Mouse (Mus musculus): ENCODE measurements around the gene Rpl29. TPM values are rescaled to one million over a fixed set of nuclear protein-coding genes. Genes with fewer than 3 reads are reported as not detected.
A peak's percentile ranks its signal among the peaks of the same experiment; 100 is the strongest.

Rpl29 gene
- polyA plus RNA-seq, 1 experiment from 2014 or later = 1,256 TPM

DNA sequence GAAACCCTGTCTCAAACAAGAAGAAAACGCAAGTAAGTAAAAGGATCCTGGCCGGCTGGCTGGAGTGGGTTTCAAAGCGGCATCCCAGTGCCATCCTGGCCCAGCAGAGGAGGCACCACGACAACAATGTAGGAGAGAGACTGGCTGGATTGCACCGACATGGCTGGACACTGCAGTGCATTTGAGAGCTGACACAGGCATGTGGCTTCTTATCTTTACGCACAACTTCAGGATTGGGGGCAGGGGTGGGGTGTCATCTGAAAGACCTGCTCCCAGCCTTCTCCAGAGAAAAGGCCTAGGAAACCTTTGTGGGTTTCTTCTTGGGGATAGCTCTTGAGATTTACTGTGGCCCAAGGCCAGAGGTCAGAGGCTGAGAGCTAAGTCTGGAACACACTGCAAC lies 17.5 kb upstream of the Rpl29 start:
- ATAC-seq (ENCODE audit: insufficient number of reproducible peaks, insufficient read depth, low FRiP score, low read depth) = no peak
- no peak overlapping the region for H3K4me3 ChIP-seq (ENCODE audit: low read depth, low read length)
- 65% methylated on average over 6 of the region's 6 CpGs for WGBS
- H3K9ac ChIP-seq (replicated peaks; ENCODE audit: low read depth, low read length) = no peak overlapping the region
- no peak overlapping the region for H3K4me2 ChIP-seq (replicated peaks; ENCODE audit: low read depth, low read length)
- H3K27ac ChIP-seq (ENCODE audit: low read length) = no peak overlapping the region
- no peaks in the 10 kb centered on the region for H3K4me1 ChIP-seq (ENCODE audit: control insufficient read depth, insufficient read depth, low read length)
- H3K36me3 ChIP-seq (ENCODE audit: control insufficient read depth, insufficient read depth, low read length) = no peaks in the 10 kb centered on the region
- H3K9me3 ChIP-seq (ENCODE audit: control insufficient read depth, low read depth, low read length) = no peaks in the 10 kb centered on the region
- no peaks in the 10 kb centered on the region for H3K27me3 ChIP-seq (ENCODE audit: control insufficient read depth, insufficient read depth, low read length)

- 73% methylated on average over 3 of the region's 3 CpGs for WGBS
- H3K4me1 ChIP-seq (ENCODE audit: control insufficient read depth, insufficient read depth, low read length) = no peaks in the 10 kb centered on the region
- no peak for ATAC-seq (ENCODE audit: insufficient number of reproducible peaks, insufficient read depth, low FRiP score, low read depth)
- H3K36me3 ChIP-seq (ENCODE audit: control insufficient read depth, insufficient read depth, low read length) = no peaks in the 10 kb centered on the region
- no peak overlapping the region for H3K27ac ChIP-seq (ENCODE audit: low read length)
- no peak overlapping the region for H3K4me3 ChIP-seq (ENCODE audit: low read depth, low read length)
- H3K4me2 ChIP-seq (replicated peaks; ENCODE audit: low read depth, low read length) = no peak overlapping the region
- H3K9ac ChIP-seq (replicated peaks; ENCODE audit: low read depth, low read length) = no peak overlapping the region
- no peaks in the 10 kb centered on the region for H3K9me3 ChIP-seq (ENCODE audit: control insufficient read depth, low read depth, low read length)
- no peaks in the 10 kb centered on the region for H3K27me3 ChIP-seq (ENCODE audit: control insufficient read depth, insufficient read depth, low read length)
These were observed 17.0 kb upstream of the Rpl29 start for GRCm38 (mm10) chr9:106412210-106412609.

DNA sequence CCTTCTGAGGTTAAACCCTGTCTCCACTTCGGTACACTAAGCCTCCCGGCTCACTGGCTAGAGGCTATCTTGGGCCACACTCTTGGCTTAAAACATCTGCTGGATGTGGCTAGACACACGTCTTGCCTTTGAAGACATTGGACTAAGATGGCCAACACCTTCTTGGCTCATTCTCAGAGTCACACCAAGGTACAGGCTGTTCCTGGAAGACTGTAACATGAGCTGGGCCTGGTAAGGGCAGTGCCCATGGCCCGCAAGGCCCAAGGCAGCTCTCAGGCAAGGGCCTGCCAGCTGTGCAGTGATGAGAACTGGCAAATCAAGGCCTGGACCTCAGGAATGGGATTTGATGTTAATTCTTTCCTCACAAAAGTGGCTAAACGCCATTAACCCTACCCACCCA lies 15.6 kb upstream of the Rpl29 start:
- 88% methylated on average over 5 of the region's 5 CpGs for WGBS
- no peak overlapping the region for H3K27ac ChIP-seq (ENCODE audit: low read length)
- no peaks in the 10 kb centered on the region for H3K9me3 ChIP-seq (ENCODE audit: control insufficient read depth, low read depth, low read length)
- H3K4me2 ChIP-seq (replicated peaks; ENCODE audit: low read depth, low read length) = no peak overlapping the region
- no peaks in the 10 kb centered on the region for H3K36me3 ChIP-seq (ENCODE audit: control insufficient read depth, insufficient read depth, low read length)
- no peak for ATAC-seq (ENCODE audit: insufficient number of reproducible peaks, insufficient read depth, low FRiP score, low read depth)
- no peak overlapping the region for H3K9ac ChIP-seq (replicated peaks; ENCODE audit: low read depth, low read length)
- H3K4me1 ChIP-seq (ENCODE audit: control insufficient read depth, insufficient read depth, low read length) = peaks cover 11% of the 10 kb centered on the region; the same call in 1 of the 2 replicates
- no peak overlapping the region for H3K4me3 ChIP-seq (ENCODE audit: low read depth, low read length)
- H3K27me3 ChIP-seq (ENCODE audit: control insufficient read depth, insufficient read depth, low read length) = no peaks in the 10 kb centered on the region

DNA sequence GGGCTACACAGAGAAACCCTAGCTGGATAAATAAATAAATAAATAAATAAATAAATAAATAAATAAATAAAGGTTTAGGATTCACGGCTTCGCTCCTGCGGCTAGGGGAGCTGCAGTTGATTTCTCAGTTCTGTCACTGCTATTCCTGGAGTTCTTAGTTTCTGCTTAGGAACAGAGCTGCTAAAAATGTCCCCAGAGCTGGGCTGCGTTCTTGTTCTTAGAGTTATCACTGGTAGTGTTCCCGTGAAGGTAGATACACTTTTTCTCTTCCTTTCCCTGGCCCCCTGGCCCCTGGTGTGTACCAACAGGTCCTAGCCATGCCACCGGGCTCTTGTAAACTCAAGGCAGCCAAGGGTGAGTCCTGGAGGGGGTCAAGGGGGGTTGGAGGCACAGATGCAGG lies 12.4 kb upstream of the Rpl29 start:
- H3K36me3 ChIP-seq (ENCODE audit: control insufficient read depth, insufficient read depth, low read length) = no peaks in the 10 kb centered on the region
- WGBS = 85% methylated on average over 6 of the region's 6 CpGs

DNA sequence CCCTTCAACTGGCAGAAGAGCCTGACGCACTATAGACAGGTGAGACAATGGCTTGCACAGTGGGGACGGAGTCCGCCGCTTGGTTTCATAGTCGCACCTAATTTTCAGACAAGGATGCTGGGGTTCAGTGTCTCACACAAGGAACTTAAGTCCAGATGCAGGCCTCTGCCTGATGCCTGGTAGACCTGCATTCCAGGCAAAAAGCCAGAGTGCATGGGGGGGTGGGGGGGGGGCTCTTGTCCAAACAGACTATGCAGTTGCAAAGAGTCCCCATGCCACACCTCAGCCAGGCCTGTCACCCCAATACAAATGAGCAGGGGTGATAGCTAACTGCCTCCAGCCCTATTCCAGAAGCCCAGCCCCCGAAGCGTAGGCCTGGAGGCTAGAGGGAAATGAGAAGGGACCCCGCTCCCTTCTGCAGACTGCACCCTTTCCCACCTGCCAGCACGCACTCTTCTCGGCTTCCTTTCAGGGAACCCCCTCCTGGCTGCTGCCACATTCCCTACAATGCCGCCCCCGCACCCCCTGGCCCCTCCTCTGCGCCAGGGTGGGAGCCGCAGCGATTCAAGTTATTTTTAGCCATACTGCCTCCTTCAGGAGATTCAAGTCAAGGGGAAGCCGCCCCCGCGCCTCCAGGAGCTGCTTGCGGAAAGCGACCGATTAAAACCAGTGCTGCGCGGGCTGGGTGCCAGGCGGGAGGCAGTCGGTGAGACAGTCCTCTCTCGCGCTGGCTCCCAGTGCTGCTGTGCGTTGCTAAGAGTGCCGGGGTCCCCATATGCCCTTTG lies 11.2 kb upstream of the Rpl29 start:
- H3K9ac ChIP-seq (replicated peaks; ENCODE audit: low read depth, low read length) = peak overlapping the region; percentile 38
- H3K27me3 ChIP-seq (ENCODE audit: control insufficient read depth, insufficient read depth, low read length) = no peaks in the 10 kb centered on the region
- peak; percentile 42; the same call in 1 of the 2 replicates for ATAC-seq (ENCODE audit: insufficient number of reproducible peaks, insufficient read depth, low FRiP score, low read depth)
- WGBS = 13% methylated on average over 29 of the region's 29 CpGs
- peak overlapping the region; percentile 52 for H3K4me2 ChIP-seq (replicated peaks; ENCODE audit: low read depth, low read length)
- no peaks in the 10 kb centered on the region for H3K9me3 ChIP-seq (ENCODE audit: control insufficient read depth, low read depth, low read length)
- peak overlapping the region; percentile 11 for H3K27ac ChIP-seq (ENCODE audit: low read length)
- peak overlapping the region; percentile 15 for H3K4me3 ChIP-seq (ENCODE audit: low read depth, low read length)
- peaks cover 20% of the 10 kb centered on the region; the same call in 1 of the 2 replicates for H3K4me1 ChIP-seq (ENCODE audit: control insufficient read depth, insufficient read depth, low read length)
- H3K36me3 ChIP-seq (ENCODE audit: control insufficient read depth, insufficient read depth, low read length) = no peaks in the 10 kb centered on the region

More for the DNA sequence above, 12.4 kb upstream of the Rpl29 start:
- Histone ChIP-seq H3K27ac (ENCODE audit: low read length) (no peak overlapping the region), H3K4me2 (replicated peaks; ENCODE audit: low read depth, low read length) (no peak overlapping the region), H3K9me3 (ENCODE audit: control insufficient read depth, low read depth, low read length) (no peaks in the 10 kb centered on the region), H3K4me3 (ENCODE audit: low read depth, low read length) (no peak overlapping the region), H3K9ac (replicated peaks; ENCODE audit: low read depth, low read length) (no peak overlapping the region), H3K4me1 (ENCODE audit: control insufficient read depth, insufficient read depth, low read length) (peaks cover 20% of the 10 kb centered on the region; the same call in 1 of the 2 replicates), H3K27me3 (ENCODE audit: control insufficient read depth, insufficient read depth, low read length) (no peaks in the 10 kb centered on the region)
- ATAC-seq (ENCODE audit: insufficient number of reproducible peaks, insufficient read depth, low FRiP score, low read depth) = no peak

GRCm38 (mm10) chr9:106420608-106421007 lies 8.6 kb upstream of the Rpl29 start:
- peak; percentile 19; the same call in 1 of the 2 replicates for ATAC-seq (ENCODE audit: insufficient number of reproducible peaks, insufficient read depth, low FRiP score, low read depth)

DNA sequence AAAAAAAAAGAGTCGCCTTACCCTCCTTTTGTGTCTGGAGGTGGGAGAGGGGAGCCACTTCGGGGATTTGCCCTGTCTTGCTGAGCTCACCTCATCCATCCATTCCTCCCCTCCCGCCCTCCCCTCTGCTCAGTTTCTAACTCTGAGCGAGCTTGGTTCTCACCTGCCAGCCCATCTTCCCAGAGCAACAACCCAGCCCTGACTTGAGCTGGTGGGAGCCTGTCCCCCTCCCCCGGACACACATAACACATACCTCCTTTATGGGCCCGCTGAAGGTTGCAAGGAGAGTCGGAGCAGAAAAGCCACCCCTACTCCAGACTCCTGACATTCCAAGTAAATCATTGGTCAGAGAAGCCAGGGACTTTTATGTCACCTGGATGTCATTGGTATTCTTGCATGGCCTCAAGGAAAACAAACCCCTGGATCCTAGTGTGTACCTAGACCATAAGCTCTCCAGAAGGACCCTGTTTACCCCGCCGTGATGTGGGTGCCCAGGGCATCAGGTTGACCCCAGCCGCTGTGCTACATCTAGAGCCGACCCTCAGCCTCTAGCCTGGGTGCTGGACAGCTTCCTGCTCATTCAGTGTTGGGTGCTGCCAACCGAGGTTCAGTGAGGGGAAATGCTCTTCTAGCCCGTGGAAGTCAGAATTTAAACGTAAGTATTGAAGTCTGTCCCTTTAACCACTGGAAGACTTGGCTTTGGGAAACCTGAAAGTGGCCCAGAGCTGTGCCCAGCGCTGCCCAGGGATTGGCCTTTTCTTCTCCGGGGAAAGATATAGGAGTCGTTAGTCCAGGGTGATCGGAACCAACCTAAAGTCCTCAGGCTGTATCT lies 8.0 kb upstream of the Rpl29 start:
- WGBS = 11% methylated on average over 18 of the region's 18 CpGs
- H3K4me2 ChIP-seq (replicated peaks; ENCODE audit: low read depth, low read length) = peak overlapping the region; percentile 15; the same call in 1 of the 2 replicates
- H3K9me3 ChIP-seq (ENCODE audit: control insufficient read depth, low read depth, low read length) = no peaks in the 10 kb centered on the region
- no peak overlapping the region for H3K4me3 ChIP-seq (ENCODE audit: low read depth, low read length)
- no peaks in the 10 kb centered on the region for H3K36me3 ChIP-seq (ENCODE audit: control insufficient read depth, insufficient read depth, low read length)
- H3K27me3 ChIP-seq (ENCODE audit: control insufficient read depth, insufficient read depth, low read length) = no peaks in the 10 kb centered on the region
- ATAC-seq (ENCODE audit: insufficient number of reproducible peaks, insufficient read depth, low FRiP score, low read depth) = no peak
- no peak overlapping the region for H3K9ac ChIP-seq (replicated peaks; ENCODE audit: low read depth, low read length)
- H3K27ac ChIP-seq (ENCODE audit: low read length) = no peak overlapping the region; the same call in 1 of the 2 replicates
- H3K4me1 ChIP-seq (ENCODE audit: control insufficient read depth, insufficient read depth, low read length) = peaks cover 20% of the 10 kb centered on the region; the same call in 1 of the 2 replicates

More at GRCm38 (mm10) chr9:106420608-106421007, 8.6 kb upstream of the Rpl29 start:
- H3K27me3 ChIP-seq (ENCODE audit: control insufficient read depth, insufficient read depth, low read length) = no peaks in the 10 kb centered on the region
- H3K4me3 ChIP-seq (ENCODE audit: low read depth, low read length) = no peak overlapping the region
- 4% methylated on average over 2 of the region's 2 CpGs for WGBS
- no peaks in the 10 kb centered on the region for H3K9me3 ChIP-seq (ENCODE audit: control insufficient read depth, low read depth, low read length)
- H3K4me2 ChIP-seq (replicated peaks; ENCODE audit: low read depth, low read length) = no peak overlapping the region
- no peaks in the 10 kb centered on the region for H3K36me3 ChIP-seq (ENCODE audit: control insufficient read depth, insufficient read depth, low read length)
- no peak overlapping the region for H3K27ac ChIP-seq (ENCODE audit: low read length)
- H3K9ac ChIP-seq (replicated peaks; ENCODE audit: low read depth, low read length) = no peak overlapping the region
- H3K4me1 ChIP-seq (ENCODE audit: control insufficient read depth, insufficient read depth, low read length) = peaks cover 20% of the 10 kb centered on the region; the same call in 1 of the 2 replicates

DNA sequence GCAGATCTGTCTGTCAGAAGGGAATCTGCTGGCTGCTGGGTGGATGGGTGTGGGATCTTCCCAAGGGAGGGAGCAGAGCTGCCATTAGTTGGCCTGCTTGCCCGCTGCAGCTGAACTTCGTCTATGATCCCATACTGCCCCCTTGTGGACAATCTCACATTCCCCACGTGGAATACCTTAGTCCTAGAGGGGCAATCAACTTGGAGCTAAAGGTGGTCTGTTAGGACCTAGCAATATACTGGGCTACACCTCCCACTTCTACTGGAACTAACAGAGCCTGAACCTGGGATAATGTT lies 7.4 kb upstream of the Rpl29 start:
- Histone ChIP-seq H3K27me3 (ENCODE audit: control insufficient read depth, insufficient read depth, low read length) (no peaks in the 10 kb centered on the region), H3K4me3 (ENCODE audit: low read depth, low read length) (no peak overlapping the region), H3K27ac (ENCODE audit: low read length) (no peak overlapping the region), H3K9me3 (ENCODE audit: control insufficient read depth, low read depth, low read length) (no peaks in the 10 kb centered on the region), H3K4me2 (replicated peaks; ENCODE audit: low read depth, low read length) (peak overlapping the region; percentile 15; the same call in 1 of the 2 replicates), H3K36me3 (ENCODE audit: control insufficient read depth, insufficient read depth, low read length) (no peaks in the 10 kb centered on the region), H3K4me1 (ENCODE audit: control insufficient read depth, insufficient read depth, low read length) (peaks cover 20% of the 10 kb centered on the region; the same call in 1 of the 2 replicates), H3K9ac (replicated peaks; ENCODE audit: low read depth, low read length) (no peak overlapping the region)
- peak; percentile 69 for ATAC-seq (ENCODE audit: insufficient number of reproducible peaks, insufficient read depth, low FRiP score, low read depth)
- 0% methylated on average over 3 of the region's 3 CpGs for WGBS

All from stomach, embryonic 14.5 days (tissue).